Mouse (Mus musculus) liver, adult 2 months (tissue): ENCODE measurements around the gene Ubxn6.

Experiments
- CTCF ChIP-seq: fragments of 200-500 bp; IDR thresholded peaks from 2 replicates; pipeline ENCODE4 v1.5.1; 2011; ENCODE audit warnings: low read depth, low read length, control low read depth
- POLR2A ChIP-seq: fragments of 200-500 bp; IDR thresholded peaks from 2 replicates; pipeline ENCODE4 v1.6.1; 2011; ENCODE audit warnings: low read length, control low read depth; ENCODE audit not compliant: insufficient read depth; ENCODE audit errors: extremely low read depth

DNA sequence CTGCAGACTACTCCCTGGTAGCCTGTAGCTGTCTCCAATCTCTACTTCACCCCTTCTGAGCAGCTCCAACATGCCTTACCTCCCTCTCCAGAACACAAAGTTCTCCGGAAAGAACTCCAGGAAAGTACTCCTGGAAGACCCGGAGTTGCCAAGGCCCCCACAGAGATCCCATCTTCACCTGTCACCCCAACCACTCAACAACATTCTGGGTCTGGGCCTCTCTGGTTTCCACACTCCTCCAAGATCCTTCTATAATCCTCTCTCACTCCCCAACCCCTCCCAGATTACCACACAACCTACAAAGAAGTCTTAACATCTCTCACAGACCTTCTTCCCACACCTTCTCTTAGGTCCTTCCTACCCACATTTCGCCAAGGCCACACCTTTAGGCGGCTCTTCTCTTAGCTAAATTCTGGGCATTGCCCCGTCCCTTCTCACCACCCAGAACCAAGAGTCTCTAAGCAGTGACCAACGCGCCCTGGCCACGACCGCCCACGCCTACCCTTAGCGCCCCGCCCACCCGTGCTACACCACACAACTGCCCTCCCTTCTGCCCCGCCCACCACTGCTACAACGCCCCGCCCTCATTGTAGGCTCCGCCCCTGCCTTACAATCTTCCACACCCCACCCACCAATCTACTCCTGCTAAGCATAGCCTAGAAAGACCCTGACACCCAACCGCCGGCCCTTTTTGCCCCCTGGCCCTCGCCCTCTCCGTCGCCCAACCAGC is 566 bp downstream of the Ubxn6 start:
- TF ChIP-seq POLR2A: no peak
- TF ChIP-seq CTCF: no peak
